Mouse (Mus musculus) lung, adult 2 months (tissue): ENCODE measurements around the gene Csnk1e.

Source experiments
- CTCF ChIP-seq: fragments of 200-500 bp; IDR thresholded peaks from 2 replicates; pipeline ENCODE4 v1.5.1; 2011; ENCODE audit warnings: mild to moderate bottlenecking, low read length, control low read depth; ENCODE audit not compliant: insufficient read depth
- POLR2A ChIP-seq: fragments of 200-500 bp; IDR thresholded peaks from 2 replicates; pipeline ENCODE4 v1.6.1; 2011; ENCODE audit warnings: low read depth, mild to moderate bottlenecking, control low read depth, low read length, borderline replicate concordance; ENCODE audit errors: extremely low read depth

DNA sequence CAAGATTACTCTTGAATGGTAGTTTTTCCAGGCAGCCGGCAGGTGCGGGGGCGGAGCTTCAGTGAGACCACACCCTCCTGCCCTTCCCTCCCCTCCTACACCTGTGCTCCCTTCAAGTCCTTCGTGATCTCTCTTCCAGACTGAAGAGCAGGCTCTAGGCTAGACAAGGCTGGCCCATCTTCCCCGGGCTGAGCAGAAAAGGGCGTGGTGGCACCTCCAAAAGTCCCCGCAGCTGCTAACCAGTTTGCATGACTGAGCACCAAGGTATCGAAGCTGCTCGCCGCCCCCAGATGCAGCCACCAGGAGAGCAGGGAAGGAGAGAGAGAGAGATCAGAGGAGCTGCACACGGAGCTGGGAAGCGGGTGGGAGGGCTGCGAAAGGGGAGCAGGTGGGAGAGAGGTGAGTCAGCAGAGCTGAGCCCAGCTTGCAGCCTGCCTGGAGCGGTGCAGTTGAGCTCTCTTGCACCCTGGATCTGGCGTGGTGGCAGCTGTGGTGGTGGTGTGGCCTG lies 25.9 kb upstream of the Csnk1e start:
- TF ChIP-seq CTCF (no peak), POLR2A (no peak)
